Mouse (Mus musculus) embryo, embryonic 10 days (tissue): Measurements from ENCODE around the gene Tmem44.
A peak's percentile ranks its signal among the peaks of the same experiment; 100 is the strongest.
"Not testable (repeated sequence)": the region's sequence is repeated elsewhere in the genome, so short reads cannot be mapped to it uniquely, and the experiment has no call there.

Experiments used
- DNase-seq: peaks from one replicate; pipeline ENCODE4 v3.0.0-alpha.2; 2015; ENCODE audit warnings: low spot score

The Tmem44 gene

GRCm38 (mm10) chr16:30497307-30497706 is 53.3 kb downstream of the Tmem44 start:
- DNase-seq, result no peak

- DNase-seq, result no peak
Measured at GRCm38 (mm10) chr16:30494883-30495282, 55.8 kb downstream of the Tmem44 start.

GRCm38 (mm10) chr16:30491742-30492141 is 58.9 kb downstream of the Tmem44 start:
- no peak for DNase-seq

- DNase-seq, result no peak
Measured at GRCm38 (mm10) chr16:30490791-30491190, 59.9 kb downstream of the Tmem44 start.

- DNase-seq, result peak; percentile 42
Measured at GRCm38 (mm10) chr16:30490316-30490715, 60.3 kb downstream of the Tmem44 start.

GRCm38 (mm10) chr16:30489662-30490061 is 61.0 kb downstream of the Tmem44 start:
- DNase-seq, result no peak

- no peak for DNase-seq
Measured at GRCm38 (mm10) chr16:30486498-30486897, 64.1 kb downstream of the Tmem44 start.

GRCm38 (mm10) chr16:30477791-30478190 is 72.9 kb downstream of the Tmem44 start:
- no peak for DNase-seq

- no peak for DNase-seq
Measured at GRCm38 (mm10) chr16:30477006-30477405, 73.6 kb downstream of the Tmem44 start.

GRCm38 (mm10) chr16:30475633-30476461 is 74.8 kb downstream of the Tmem44 start:
- DNase-seq, result no peak

- no peak for DNase-seq
Measured at GRCm38 (mm10) chr16:30472447-30472846, 78.2 kb downstream of the Tmem44 start.

- DNase-seq, result no peak
Measured at GRCm38 (mm10) chr16:30471912-30472311, 78.7 kb downstream of the Tmem44 start.

- no peak for DNase-seq
Measured at GRCm38 (mm10) chr16:30468944-30469343, 81.7 kb downstream of the Tmem44 start.

- no peak for DNase-seq
Measured at GRCm38 (mm10) chr16:30465680-30466298, 84.9 kb downstream of the Tmem44 start.

GRCm38 (mm10) chr16:30464742-30465141 is 85.9 kb downstream of the Tmem44 start:
- not testable (repeated sequence) for DNase-seq
